In genomic region chr11:107867509-107867908, GRCm38 (mm10) we compare ENCODE assay signal across 16 mouse cellular contexts. TPM values are rescaled to one million over a fixed set of nuclear protein-coding genes. Genes with fewer than 3 reads are reported as not detected.
DNase-seq lines count a peak whose midpoint lies in the region; ATAC-seq and TF ChIP-seq lines count a peak whose summit lies in the region.
"Had no signal": no experiment of that assay in that cellular context is flagged by ENCODE, and none has a peak within 500 bp of the region (broad histone marks: within the 10 kb centered on the region; RNA-seq: fewer than 3 reads in every experiment).

No protein-coding gene starts in this region.

- no peak overlapping the region for H3K4me3 ChIP-seq in hindbrain, embryonic 13.5 days
- no peak overlapping the region for H3K4me3 ChIP-seq in hindbrain, embryonic 11.5 days (ENCODE audit: low read depth, low read length)
- H3K4me3 ChIP-seq in cerebellum, adult 2 months (replicated peaks; ENCODE audit: insufficient read depth, low read depth, low read length) = no peak overlapping the region
- H3K4me3 ChIP-seq: heart, embryonic 15.5 days had no signal

- DNase-seq in hindbrain, embryonic 11.5 days (ENCODE audit: low spot score) = no peak
- peak; percentile 36 for DNase-seq in Muller cell, postnatal 12 days (ENCODE audit: inconsistent ontology term)
- peak; percentile 46 to 48 for DNase-seq in frontal cortex, postnatal 10 days (ENCODE audit: low spot score in 2 of 2)
- peak; percentile 65 to 94 for DNase-seq in left cerebral cortex, postnatal 25 days (ENCODE audit: low spot score in 2 of 2)
- DNase-seq in urinary bladder, postnatal 14 days (ENCODE audit: low spot score) = no peak
- no peak for DNase-seq in cerebellum, adult 2 months
- no peak for DNase-seq in cerebellum, adult 9-11 months
- DNase-seq: adrenal gland, postnatal 25 days; cerebellum, adult 11 months; lung, adult 2 months had no signal

- H3K27ac ChIP-seq in hindbrain, embryonic 13.5 days = 0 out of 2 replicates have a peak overlapping the region, but pooled peaks have one; percentile 20
- H3K27ac ChIP-seq in hindbrain, embryonic 11.5 days (ENCODE audit: low read depth, low read length) = no peak overlapping the region
- H3K27ac ChIP-seq in cerebellum, adult 2 months (ENCODE audit: insufficient read depth, low read length) = no peak overlapping the region
- H3K27ac ChIP-seq: heart, embryonic 15.5 days had no signal

- no peaks in the 10 kb centered on the region for H3K27me3 ChIP-seq in hindbrain, embryonic 13.5 days
- no peaks in the 10 kb centered on the region for H3K27me3 ChIP-seq in hindbrain, embryonic 11.5 days (ENCODE audit: control insufficient read depth, insufficient read depth, low read length)
- H3K27me3 ChIP-seq in cerebellum, adult 2 months (ENCODE audit: control insufficient read depth, insufficient read depth, low read length) = no peaks in the 10 kb centered on the region
- H3K27me3 ChIP-seq: heart, embryonic 15.5 days had no signal

- no peak for ATAC-seq in hindbrain, embryonic 13.5 days (ENCODE audit: low FRiP score)
- no peak for ATAC-seq in hindbrain, embryonic 11.5 days (ENCODE audit: low FRiP score)

- 74% methylated on average over 8 of the region's 8 CpGs for WGBS in hindbrain, embryonic 13.5 days
- 87% methylated on average over 8 of the region's 8 CpGs for WGBS in hindbrain, embryonic 11.5 days
- WGBS in cerebellum, adult 2 months = 78% methylated on average over 8 of the region's 8 CpGs

- H3K9ac ChIP-seq in hindbrain, embryonic 13.5 days = no peak overlapping the region
- no peak overlapping the region for H3K9ac ChIP-seq in hindbrain, embryonic 11.5 days (ENCODE audit: low read depth, low read length)
- H3K9ac ChIP-seq: heart, embryonic 15.5 days had no signal

- TF ChIP-seq CTCF in cerebellum, adult 2 months (IDR thresholded peaks at IDR 0.05; ENCODE audit: borderline replicate concordance, insufficient read depth, low read depth, low read length) = no peak

- intact Hi-C loops in left cerebral cortex, postnatal 25 days (cut with DNase I) = loop anchor here (2.0 kb wide), 1 partner anchor 43 kb away; no protein-coding TSS in a partner anchor

- no peaks in the 10 kb centered on the region for H3K36me3 ChIP-seq in hindbrain, embryonic 13.5 days
- H3K36me3 ChIP-seq in hindbrain, embryonic 11.5 days (ENCODE audit: control insufficient read depth, insufficient read depth, low read length) = no peaks in the 10 kb centered on the region
- H3K36me3 ChIP-seq: heart, embryonic 15.5 days had no signal

- TF ChIP-seq POLR2A in cerebellum, adult 2 months (IDR thresholded peaks at IDR 0.05; ENCODE audit: borderline replicate concordance, insufficient read depth, low read length) = no peak

- 0 out of 2 replicates have a peak, but pooled peaks cover 8% of the 10 kb centered on the region for H3K4me1 ChIP-seq in hindbrain, embryonic 13.5 days (replicated peaks)
- H3K4me1 ChIP-seq in hindbrain, embryonic 11.5 days (replicated peaks; ENCODE audit: control insufficient read depth, insufficient read depth, low read length) = no peaks in the 10 kb centered on the region
- no peaks in the 10 kb centered on the region for H3K4me1 ChIP-seq in cerebellum, adult 2 months (ENCODE audit: control insufficient read depth, insufficient read depth, low read length)
- H3K4me1 ChIP-seq: heart, embryonic 15.5 days had no signal

- H3K9me3 ChIP-seq in hindbrain, embryonic 13.5 days = no peaks in the 10 kb centered on the region
- no peaks in the 10 kb centered on the region for H3K9me3 ChIP-seq in hindbrain, embryonic 11.5 days (ENCODE audit: control insufficient read depth, low read length)
- H3K9me3 ChIP-seq: heart, embryonic 15.5 days had no signal

- H3K4me2 ChIP-seq in hindbrain, embryonic 13.5 days = no peak overlapping the region
- H3K4me2 ChIP-seq in hindbrain, embryonic 11.5 days (replicated peaks; ENCODE audit: low read depth, low read length) = no peak overlapping the region
- H3K4me2 ChIP-seq: heart, embryonic 15.5 days had no signal

RNA-seq across cellular contexts. Expression of gene Cacng5, which starts 47.3 kb away (rescaled TPM):
- 4.7 and 5.8 TPM in 2 replicates for polyA plus RNA-seq in hindbrain, embryonic 13.5 days (2015; fragmentation: Nextera tagmentation; extraction: Ambion mirVana)
- polyA plus RNA-seq in hindbrain, embryonic 11.5 days (2014; fragmentation: Nextera tagmentation; extraction: Ambion mirVana) = 0.82 and 0.84 TPM in 2 replicates
- 10 to 100 TPM; 12.9 to 14.4 TPM for total RNA-seq in left cerebral cortex, postnatal 25 days (2021)
- 25.7 and 30.1 TPM in 2 replicates for polyA plus RNA-seq in cerebellum, adult 2 months (2012; rRNA removed)
- total RNA-seq: megakaryocyte progenitor cell, adult 5-6 weeks; monocyte, adult 5-6 weeks had no signal
- polyA plus RNA-seq: spleen, adult 2 months; thymus, postnatal 0 days had no signal

Comparison
In these comparisons a context has a peak if more than half of its experiments do, and no peak if none do; other contexts are left out.
1. DNase-seq: peak in Muller cell, postnatal 12 days (single experiment), frontal cortex, postnatal 10 days (2 of 2) and left cerebral cortex, postnatal 25 days (2 of 2); none in hindbrain, embryonic 11.5 days (single experiment), urinary bladder, postnatal 14 days (single experiment), cerebellum, adult 2 months (0 of 2) and cerebellum, adult 9-11 months (single experiment).